Mouse (Mus musculus): ENCODE data around the gene Olfr859.
"Not testable (repeated sequence)": the region's sequence is repeated elsewhere in the genome, so short reads cannot be mapped to it uniquely, and the experiment has no call there.

The Olfr859 gene

GRCm38 (mm10) chr9:19804606-19805005, at the start of gene Olfr859:
Gene Olfr859, plus strand, starts transcription at chr9:19804906.
- not testable (repeated sequence) for DNase-seq (ENCODE audit: inconsistent age in 2 of 2, low spot score in 1 of 2)

- DNase-seq (ENCODE audit: inconsistent age in 2 of 2, low spot score in 1 of 2): no peak
These were observed 35.6 kb upstream of the Olfr859 start for GRCm38 (mm10) chr9:19769136-19769535.

GRCm38 (mm10) chr9:19769701-19770100, 35.0 kb upstream of the Olfr859 start:
- DNase-seq (ENCODE audit: inconsistent age in 2 of 2, low spot score in 1 of 2): no peak

GRCm38 (mm10) chr9:19779983-19780382, 24.7 kb upstream of the Olfr859 start, which contains the start of gene Olfr58:
Gene Olfr58, plus strand, starts transcription at chr9:19780283.
- DNase-seq (ENCODE audit: inconsistent age in 2 of 2, low spot score in 1 of 2): no peak

DNA sequence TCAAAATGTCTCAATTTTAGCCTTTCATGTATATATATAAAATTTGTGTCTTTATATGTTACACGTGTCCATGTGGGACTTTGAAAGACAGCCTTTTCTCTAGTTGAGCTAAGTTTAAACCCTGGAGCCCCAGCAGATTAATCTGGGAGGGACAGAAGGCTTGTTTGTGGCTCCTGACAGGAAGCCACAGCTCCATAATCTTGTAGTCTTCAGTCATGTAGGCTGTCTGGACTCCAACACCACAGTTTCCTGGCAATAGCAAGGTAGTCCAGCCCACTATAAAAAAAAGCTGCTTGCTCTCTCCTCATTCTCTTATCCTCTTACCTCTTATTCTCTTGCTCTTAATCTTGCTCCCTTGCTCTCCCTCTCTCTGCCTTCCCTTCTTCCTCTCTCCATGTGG, 1.7 kb upstream of the Olfr859 start:
- no peak for DNase-seq (ENCODE audit: inconsistent age in 2 of 2, low spot score in 1 of 2)

- DNase-seq (ENCODE audit: inconsistent age in 2 of 2, low spot score in 1 of 2): no peak
These were observed 44.9 kb downstream of the Olfr859 start, which contains the start of gene Olfr860 for GRCm38 (mm10) chr9:19849647-19850046. Gene Olfr860, minus strand, starts transcription at chr9:19849747.
